ENCODE assay signal across 8 mouse cellular contexts in genomic region chr3:100821276-100821675, GRCm38 (mm10). TPM values are rescaled to one million over a fixed set of nuclear protein-coding genes. Genes with fewer than 3 reads are reported as not detected.
DNase-seq lines count a peak whose midpoint lies in the region; ATAC-seq and TF ChIP-seq lines count a peak whose summit lies in the region.

No protein-coding gene starts in this region.

- ATAC-seq in liver, embryonic 12.5 days, result no peak
- ATAC-seq in hindbrain, embryonic 13.5 days (ENCODE audit: low FRiP score), result peak; percentile 80
- peak; percentile 73 for ATAC-seq in midbrain, embryonic 15.5 days (replicated peaks)
- ATAC-seq in activated CD4-positive, CD25-positive, alpha-beta regulatory T cell, adult 4 months, result no peak

- H3K4me1 ChIP-seq in liver, adult 2 months (ENCODE audit: control insufficient read depth, insufficient read depth, low read length), result no peaks in the 10 kb centered on the region
- 0 out of 2 replicates have a peak, but pooled peaks cover 4% of the 10 kb centered on the region for H3K4me1 ChIP-seq in liver, embryonic 12.5 days
- H3K4me1 ChIP-seq in hindbrain, embryonic 13.5 days (replicated peaks), result peaks cover 9% of the 10 kb centered on the region
- H3K4me1 ChIP-seq in midbrain, embryonic 15.5 days, result no peaks in the 10 kb centered on the region

- 0 out of 2 replicates have a peak, but pooled peaks have one; percentile 12 for TF ChIP-seq CTCF in liver, adult 2 months (IDR thresholded peaks at IDR 0.05; ENCODE audit: low read depth, low read length)

- no peaks in the 10 kb centered on the region for H3K36me3 ChIP-seq in liver, adult 2 months (ENCODE audit: control insufficient read depth, insufficient read depth, low read length)
- H3K36me3 ChIP-seq in liver, embryonic 12.5 days, result no peaks in the 10 kb centered on the region
- H3K36me3 ChIP-seq in hindbrain, embryonic 13.5 days, result no peaks in the 10 kb centered on the region
- no peaks in the 10 kb centered on the region for H3K36me3 ChIP-seq in midbrain, embryonic 15.5 days (replicated peaks)

- TF ChIP-seq POLR2A in liver, adult 2 months (IDR thresholded peaks at IDR 0.05; ENCODE audit: extremely low read depth, insufficient read depth, low read length), result no peak

- H3K79me2 ChIP-seq in liver, adult 2 months (ENCODE audit: control insufficient read depth, insufficient read depth, low read length), result no peaks in the 10 kb centered on the region

- no peak overlapping the region for H3K4me2 ChIP-seq in liver, embryonic 12.5 days
- no peak overlapping the region for H3K4me2 ChIP-seq in hindbrain, embryonic 13.5 days
- no peak overlapping the region for H3K4me2 ChIP-seq in midbrain, embryonic 15.5 days

- H3K9me3 ChIP-seq in liver, embryonic 12.5 days (replicated peaks), result no peaks in the 10 kb centered on the region
- H3K9me3 ChIP-seq in hindbrain, embryonic 13.5 days, result no peaks in the 10 kb centered on the region
- H3K9me3 ChIP-seq in midbrain, embryonic 15.5 days, result no peaks in the 10 kb centered on the region

- no peak overlapping the region for H3K9ac ChIP-seq in liver, adult 2 months (ENCODE audit: low read depth, low read length)
- H3K9ac ChIP-seq in liver, embryonic 12.5 days, result no peak overlapping the region
- 0 out of 2 replicates have a peak overlapping the region, but pooled peaks have one; percentile 13 for H3K9ac ChIP-seq in hindbrain, embryonic 13.5 days
- no peak overlapping the region for H3K9ac ChIP-seq in midbrain, embryonic 15.5 days

- no peak overlapping the region for H3K4me3 ChIP-seq in liver, adult 2 months (ENCODE audit: insufficient read depth, low read depth, low read length)
- no peak overlapping the region for H3K4me3 ChIP-seq in liver, embryonic 12.5 days
- no peak overlapping the region for H3K4me3 ChIP-seq in hindbrain, embryonic 13.5 days
- no peak overlapping the region for H3K4me3 ChIP-seq in midbrain, embryonic 15.5 days

- H3K27me3 ChIP-seq in liver, adult 2 months (ENCODE audit: control insufficient read depth, insufficient read depth, low read length), result no peaks in the 10 kb centered on the region
- H3K27me3 ChIP-seq in liver, embryonic 12.5 days (replicated peaks), result no peaks in the 10 kb centered on the region; the same call in 1 of the 2 replicates
- no peaks in the 10 kb centered on the region for H3K27me3 ChIP-seq in hindbrain, embryonic 13.5 days
- no peaks in the 10 kb centered on the region for H3K27me3 ChIP-seq in midbrain, embryonic 15.5 days (replicated peaks)

- no peak overlapping the region for H3K27ac ChIP-seq in liver, adult 2 months (replicated peaks; ENCODE audit: insufficient read depth, low read depth, low read length)
- H3K27ac ChIP-seq in liver, embryonic 12.5 days, result no peak overlapping the region
- H3K27ac ChIP-seq in hindbrain, embryonic 13.5 days, result peak overlapping the region; percentile 40; the same call in 1 of the 2 replicates
- H3K27ac ChIP-seq in midbrain, embryonic 15.5 days, result no peak overlapping the region

- DNase-seq in liver, adult 2 months (ENCODE audit: extremely low read depth, low read depth, low spot score), result peak; percentile 19
- peak; percentile 15 for DNase-seq in R1 (ENCODE audit: low read depth, low spot score)
- DNase-seq in ovary, postnatal 10 days (ENCODE audit: low spot score), result no peak
- DNase-seq in spleen, postnatal 36 days (ENCODE audit: low spot score in 2 of 2), result no peak

- 34% methylated on average over 2 of the region's 2 CpGs for whole genome bisulfite sequencing in liver, adult 2 months
- WGBS in liver, embryonic 12.5 days (ENCODE audit: insufficient replicate concordance), result 44% methylated on average over 2 of the region's 2 CpGs
- WGBS in hindbrain, embryonic 13.5 days, result 54% methylated on average over 2 of the region's 2 CpGs
- WGBS in midbrain, embryonic 15.5 days, result 64% methylated on average over 2 of the region's 2 CpGs

RNA-seq across cellular contexts. Expression of gene Vtcn1, which starts 4.0 kb away (rescaled TPM):
- total RNA-seq in liver, adult 2 months (2014; rRNA removed), result 0.20 and 0.55 TPM in 2 replicates
- polyA plus RNA-seq in liver, adult 2 months (2012; rRNA removed), result 0.24 and 0.61 TPM in 2 replicates
- not detected in 2 replicates for polyA plus RNA-seq in liver, embryonic 12.5 days (2016; fragmentation: Nextera tagmentation; extraction: Ambion mirVana)
- not detected in 2 replicates for polyA plus RNA-seq in hindbrain, embryonic 13.5 days (2015; fragmentation: Nextera tagmentation; extraction: Ambion mirVana)
- polyA plus RNA-seq in midbrain, embryonic 15.5 days (2015; fragmentation: Nextera tagmentation; extraction: Ambion mirVana), result not detected in 2 replicates
- polyA plus RNA-seq in activated CD4-positive, CD25-positive, alpha-beta regulatory T cell, adult 4 months (2017; shearing (Covaris generic)), result not detected

Comparison
In these comparisons a context has a peak if more than half of its experiments do, and no peak if none do; other contexts are left out.
1. DNase-seq: peak in liver, adult 2 months (single experiment) and R1 (single experiment); none in ovary, postnatal 10 days (single experiment) and spleen, postnatal 36 days (0 of 2).
2. ATAC-seq: peak in hindbrain, embryonic 13.5 days (single experiment) and midbrain, embryonic 15.5 days (single experiment); none in liver, embryonic 12.5 days (single experiment) and activated CD4-positive, CD25-positive, alpha-beta regulatory T cell, adult 4 months (single experiment).